Comparison of ENCODE assay signal across 7 mouse cellular contexts in the genomic region with DNA sequence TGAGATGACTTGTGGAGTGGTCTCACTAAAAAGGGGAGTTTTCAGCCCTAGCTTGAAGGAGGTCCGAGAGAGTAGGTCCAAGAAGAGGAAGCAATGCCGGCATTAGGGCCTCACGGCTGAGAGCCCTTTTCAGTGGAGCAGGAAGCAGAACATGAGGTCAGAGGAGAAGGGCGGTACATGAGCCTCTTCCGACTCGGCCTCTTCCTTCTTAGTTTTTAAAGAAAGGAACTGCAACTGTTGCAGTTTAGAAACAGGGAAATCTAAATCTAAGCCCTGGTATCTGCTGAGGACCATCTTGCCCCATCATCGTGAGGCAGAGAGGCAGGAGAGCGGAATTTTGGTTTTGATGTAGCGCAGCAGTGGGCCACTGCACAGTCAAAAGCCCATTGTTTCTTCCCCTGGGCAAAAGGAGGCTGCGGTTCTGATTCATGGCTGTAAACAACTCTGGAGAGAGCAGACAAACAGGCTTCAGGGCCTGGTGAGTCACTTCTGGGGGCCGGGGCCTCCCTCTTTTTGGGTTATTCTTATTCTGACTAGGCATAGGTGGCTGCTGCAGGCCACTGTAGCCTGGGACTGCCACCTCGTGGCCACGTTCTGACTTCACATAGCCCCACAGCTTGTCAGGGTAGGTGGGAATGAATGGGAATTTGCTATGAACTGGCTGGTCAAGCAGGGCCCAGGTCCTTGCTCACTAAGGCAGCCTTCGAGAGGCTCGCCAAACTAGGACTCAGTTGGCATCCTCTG. TPM values are rescaled to one million over a fixed set of nuclear protein-coding genes. Genes with fewer than 3 reads are reported as not detected.
DNase-seq lines count a peak whose midpoint lies in the region; TF ChIP-seq lines count a peak whose summit lies in the region.

A gene (plus strand): TSS at position 191 of the 744 bp plus-strand sequence.

- H3K4me1 ChIP-seq in cortical plate, adult 2 months (ENCODE audit: control insufficient read depth, insufficient read depth, low read length), result no peaks in the 10 kb centered on the region
- H3K4me1 ChIP-seq in megakaryocyte, embryonic 14.5 days, result peaks cover 82% of the 10 kb centered on the region

- H3K9me3 ChIP-seq in megakaryocyte, embryonic 14.5 days, result no peaks in the 10 kb centered on the region

- no peak for TF ChIP-seq POLR2A in cortical plate, adult 2 months (IDR thresholded peaks at IDR 0.05; ENCODE audit: extremely low read depth, insufficient read depth, low read length)

- no peaks in the 10 kb centered on the region for H3K27me3 ChIP-seq in megakaryocyte, embryonic 14.5 days (replicated peaks)

- TF ChIP-seq CTCF in cortical plate, adult 2 months (IDR thresholded peaks at IDR 0.05; ENCODE audit: extremely low read depth, insufficient read depth, low read length), result peak; percentile 85

- peak within 1 kb of the TSS; percentile 68 for H3K27ac ChIP-seq in cortical plate, adult 2 months (ENCODE audit: insufficient read depth, low read length)

- DNase-seq in adipocyte (ENCODE audit: low spot score), result peak; percentile 83
- DNase-seq in gastrocnemius, postnatal 10 days, result peak; percentile 69
- peak; percentile 92 for DNase-seq in induced T-regulatory cell, adult 2 months (ENCODE audit: low read depth)
- peak; percentile 56 to 84 for DNase-seq in left cerebral cortex, adult 9 months (ENCODE audit: low spot score in 2 of 2)
- DNase-seq in right cerebral cortex, postnatal 36 days (ENCODE audit: low spot score in 2 of 2), result peak; percentile 67 to 69

- H3K4me3 ChIP-seq in cortical plate, adult 2 months (ENCODE audit: insufficient read depth, low read length), result no peak within 1 kb of the TSS
- peak within 1 kb of the TSS; percentile 91 for H3K4me3 ChIP-seq in megakaryocyte, embryonic 14.5 days (replicated peaks)

- H3K36me3 ChIP-seq in megakaryocyte, embryonic 14.5 days (replicated peaks; ENCODE audit: low read length), result peaks cover 50% of the 10 kb centered on the region

RNA-seq across cellular contexts. Expression of the gene that starts here (rescaled TPM):
- polyA plus RNA-seq in cortical plate, adult 2 months (2012; rRNA removed), result 6.6 and 7.4 TPM in 2 replicates
- 1 to 10 TPM; 2.6 to 3.5 TPM for total RNA-seq in gastrocnemius, postnatal 10 days (2021)
- polyA plus RNA-seq in megakaryocyte, embryonic 14.5 days (2012; ENCODE audit: insufficient read depth, low replicate concordance), result 3.6 and 6.9 TPM in 2 replicates
